Mouse (Mus musculus) limb, embryonic 15.5 days (tissue): Measurements from ENCODE around the gene Cry2. TPM values are rescaled to one million over a fixed set of nuclear protein-coding genes. Genes with fewer than 3 reads are reported as not detected.

Source experiments
- ATAC-seq: fragments of 200-750 bp; cut with Nextera tagmentation; 2 replicates; pipeline ENCODE4 v1.8.0; 2017; ENCODE audit warnings: low read depth, moderate TSS enrichment; ENCODE audit not compliant: insufficient number of reproducible peaks, low FRiP score, low TSS enrichment
- H3K27ac ChIP-seq: fragments of 300-500 bp; sonication (generic); 2 replicates; pipeline ENCODE4 v1.5.1; 2015; ENCODE audit warnings: moderate library complexity, mild to moderate bottlenecking, inconsistent platforms
- H3K27me3 ChIP-seq: fragments of 300-500 bp; sonication (generic); 2 replicates; pipeline ENCODE4 v1.6.1; 2015; ENCODE audit warnings: inconsistent platforms
- H3K36me3 ChIP-seq: fragments of 300-500 bp; sonication (generic); 2 replicates; pipeline ENCODE4 v1.6.1; 2015; ENCODE audit warnings: inconsistent platforms
- H3K4me1 ChIP-seq: fragments of 300-500 bp; sonication (generic); 2 replicates; pipeline ENCODE4 v1.6.1; 2015; ENCODE audit warnings: inconsistent platforms
- H3K4me2 ChIP-seq: fragments of 300-500 bp; sonication (generic); 2 replicates; pipeline ENCODE4 v1.6.1; 2015; ENCODE audit warnings: mild to moderate bottlenecking, inconsistent platforms
- H3K4me3 ChIP-seq: fragments of 300-500 bp; sonication (generic); 2 replicates; pipeline ENCODE4 v1.5.1; 2015; ENCODE audit warnings: mild to moderate bottlenecking, inconsistent platforms
- H3K9ac ChIP-seq: fragments of 300-500 bp; sonication (generic); 2 replicates; pipeline ENCODE4 v1.6.1; 2015; ENCODE audit warnings: inconsistent platforms
- H3K9me3 ChIP-seq: fragments of 300-500 bp; sonication (generic); 2 replicates; pipeline ENCODE4 v1.6.1; 2016; ENCODE audit warnings: inconsistent platforms
- WGBS: fragments of 180-500 bp; shearing (Covaris S2); methylation state at CpG from one replicate; pipeline ENCODE4 v1.1.7; 2015; 5-methylcytosine and 5-hydroxymethylcytosine counted together
- microRNA-seq: library from miRNA; unstranded; fragments of <30 nt; microRNA quantifications from one replicate; pipeline ENCODE4, GENCODE M21; 2016
- polyA plus RNA-seq: library from polyadenylated mRNA; unstranded; fragments of >200 nt; fragmentation: Nextera tagmentation; extraction: Ambion mirVana; gene quantifications from 2 replicates; pipeline ENCODE4 v1.2.1, GENCODE M21; 2015

The Cry2 gene
- polyA plus RNA-seq, 1 experiment from 2014 or later: 40.3 TPM

- H3K4me1 ChIP-seq: 0 out of 2 replicates have a peak, but pooled peaks cover 2% of the 10 kb centered on the region
- no peak overlapping the region for H3K4me2 ChIP-seq
- no peaks in the 10 kb centered on the region for H3K27me3 ChIP-seq
- WGBS: 86% methylated on average over 2 of the region's 2 CpGs
- no peaks in the 10 kb centered on the region for H3K9me3 ChIP-seq
- H3K9ac ChIP-seq: no peak overlapping the region
- no peak overlapping the region for H3K27ac ChIP-seq
- H3K36me3 ChIP-seq: peaks cover 75% of the 10 kb centered on the region
- no peak for ATAC-seq
- H3K4me3 ChIP-seq: no peak overlapping the region
Observed at GRCm38 (mm10) chr2:92359301-92359700, 74.5 kb downstream of the Cry2 start.

- Histone ChIP-seq H3K4me3 (no peak overlapping the region), H3K4me1 (no peaks in the 10 kb centered on the region), H3K9me3 (no peaks in the 10 kb centered on the region), H3K9ac (no peak overlapping the region), H3K4me2 (no peak overlapping the region), H3K27ac (no peak overlapping the region), H3K27me3 (no peaks in the 10 kb centered on the region), H3K36me3 (peaks cover 87% of the 10 kb centered on the region)
- 45% methylated on average over 6 of the region's 6 CpGs for whole genome bisulfite sequencing
- ATAC-seq: no peak
Observed at GRCm38 (mm10) chr2:92354224-92354623, 79.6 kb downstream of the Cry2 start.

Small RNAs within 50 kb of the gene (microRNA-seq; reads per million reads assigned to microRNA genes)
- gene Mir7000: not detected

Other genes with a start within 250 kb of the Cry2 start
- gene Pex16, start 59.4 kb downstream of the Cry2 start, polyA plus RNA-seq: 25.2 and 27.6 TPM in 2 replicates
- 17.6 and 18.4 TPM in 2 replicates for gene Large2, start 59.2 kb downstream of the Cry2 start, polyA plus RNA-seq
- gene 1700029I15Rik, start 51.5 kb downstream of the Cry2 start, polyA plus RNA-seq: 3.5 TPM in 2 replicates
- 23.8 and 27.0 TPM in 2 replicates for gene Mapk8ip1, start 32.8 kb downstream of the Cry2 start, polyA plus RNA-seq
- gene Slc35c1, start 26.5 kb upstream of the Cry2 start, polyA plus RNA-seq: 14.8 and 15.6 TPM in 2 replicates
- 7.8 and 7.9 TPM in 2 replicates for gene Chst1, start 165.7 kb upstream of the Cry2 start, polyA plus RNA-seq